Mouse (Mus musculus) heart, adult 9 months (tissue): ENCODE data around the gene Hdac4.

Source experiments
- DNase-seq, 2 experiments: peaks; one replicate each; pipeline ENCODE4 v3.0.0; 2022; ENCODE audit warnings: low spot score in 2 of 2

The Hdac4 gene

DNA sequence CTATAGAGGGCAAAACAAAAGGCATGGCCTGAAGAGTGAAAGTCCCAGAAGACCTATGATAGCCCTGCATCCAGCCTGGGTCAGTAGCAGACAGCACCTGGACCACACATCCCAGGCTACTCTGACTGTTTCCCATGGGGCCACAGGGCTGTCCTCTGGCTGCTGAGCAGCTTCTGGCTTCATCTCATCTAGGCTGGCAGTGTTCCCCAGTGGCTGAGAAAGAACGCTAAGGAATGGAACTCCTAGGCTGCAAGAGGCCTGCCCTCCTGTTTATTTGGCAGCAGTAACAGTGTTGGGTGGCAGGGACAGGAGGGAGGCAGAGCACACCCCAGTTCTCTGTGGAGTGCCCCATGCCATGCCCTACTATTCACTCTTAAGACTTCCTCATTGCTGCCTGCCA lies 228.5 kb downstream of the Hdac4 start:
- peak; percentile 16 to 29 for DNase-seq

DNA sequence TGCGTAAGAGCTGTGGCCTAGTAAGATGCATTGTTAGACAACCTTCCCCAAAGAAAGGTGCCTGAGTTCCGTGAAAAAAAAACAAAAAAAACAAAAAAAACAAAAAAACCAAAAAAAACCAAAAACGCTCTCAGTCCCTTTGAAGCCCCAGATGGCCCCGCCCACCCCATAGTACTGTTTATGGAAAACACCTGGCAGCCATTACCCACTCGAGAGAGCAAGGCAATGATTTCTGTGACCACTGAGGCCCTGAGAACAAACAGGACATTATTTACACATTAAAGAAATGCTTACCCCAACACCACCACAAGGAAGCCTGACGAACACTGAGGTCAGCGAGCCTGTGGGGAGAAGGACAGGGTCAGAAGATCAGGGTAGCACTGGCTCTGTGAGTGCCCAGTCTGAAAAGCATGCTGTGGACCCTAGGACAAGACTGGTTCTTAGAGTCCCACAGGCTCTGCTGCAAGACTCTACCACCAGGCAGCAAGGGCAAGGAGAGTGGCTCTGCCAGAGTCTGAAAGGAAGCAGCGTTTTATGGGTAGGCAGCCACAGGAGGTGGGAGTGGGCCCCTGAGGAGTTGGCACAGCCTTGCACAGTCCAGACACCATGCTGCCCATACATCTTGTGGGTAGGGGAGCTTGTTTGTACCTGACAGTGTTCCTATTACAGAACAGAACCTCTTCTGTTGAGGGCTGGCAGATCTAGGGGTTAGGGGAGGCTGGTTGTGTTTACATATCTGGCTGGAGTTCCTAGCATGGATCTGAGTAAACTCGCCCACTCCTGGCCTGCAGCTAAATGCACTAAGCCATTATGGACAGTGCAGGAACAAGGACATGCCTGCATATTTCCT lies 230.8 kb downstream of the Hdac4 start:
- DNase-seq = no peak

DNA sequence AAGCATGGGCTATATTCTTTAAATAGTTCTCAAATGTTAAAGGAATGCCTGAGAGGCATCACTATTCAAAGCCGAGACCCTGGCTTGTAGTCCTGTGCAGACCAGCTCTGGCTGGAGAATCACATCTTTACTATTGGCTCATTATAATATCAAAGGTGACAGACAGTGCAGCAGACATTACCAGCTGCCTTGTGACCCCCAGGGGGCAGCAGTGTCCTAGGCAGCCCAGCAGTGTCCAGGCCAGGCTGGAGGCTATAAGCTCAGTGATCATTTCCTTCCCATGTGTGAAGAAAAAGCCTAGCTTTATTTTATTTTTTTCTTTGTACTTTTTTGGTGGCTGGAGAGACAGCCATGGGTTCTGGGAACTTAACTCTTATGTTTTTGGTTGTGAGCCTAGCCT lies 233.2 kb downstream of the Hdac4 start:
- peak; percentile 23 to 43 for DNase-seq

GRCm38 (mm10) chr1:91961231-91961630 lies 234.3 kb downstream of the Hdac4 start:
- no peak for DNase-seq

DNA sequence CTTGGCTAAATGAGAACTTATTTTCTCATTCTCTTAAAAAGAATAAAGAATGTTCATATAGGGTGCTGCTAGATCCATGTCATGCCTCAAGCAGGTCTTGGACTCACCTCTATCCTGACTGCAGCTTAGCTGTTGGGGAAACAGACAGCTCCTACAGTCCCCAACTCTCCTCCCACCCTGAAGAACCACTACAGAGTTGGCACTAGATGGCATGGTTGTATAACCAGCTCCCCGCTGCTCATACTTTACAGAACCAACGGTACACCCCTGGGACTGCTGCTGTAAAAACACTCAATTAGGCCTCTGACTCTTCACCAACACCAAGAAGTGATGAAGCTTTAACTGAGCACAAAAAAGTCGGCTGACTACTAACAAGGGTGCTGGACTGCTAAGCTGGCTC lies 235.6 kb downstream of the Hdac4 start:
- DNase-seq = no peak

- DNase-seq = no peak
These were observed 236.5 kb downstream of the Hdac4 start for GRCm38 (mm10) chr1:91959044-91959443.

GRCm38 (mm10) chr1:91956229-91956628 lies 239.3 kb downstream of the Hdac4 start:
- DNase-seq = no peak

DNA sequence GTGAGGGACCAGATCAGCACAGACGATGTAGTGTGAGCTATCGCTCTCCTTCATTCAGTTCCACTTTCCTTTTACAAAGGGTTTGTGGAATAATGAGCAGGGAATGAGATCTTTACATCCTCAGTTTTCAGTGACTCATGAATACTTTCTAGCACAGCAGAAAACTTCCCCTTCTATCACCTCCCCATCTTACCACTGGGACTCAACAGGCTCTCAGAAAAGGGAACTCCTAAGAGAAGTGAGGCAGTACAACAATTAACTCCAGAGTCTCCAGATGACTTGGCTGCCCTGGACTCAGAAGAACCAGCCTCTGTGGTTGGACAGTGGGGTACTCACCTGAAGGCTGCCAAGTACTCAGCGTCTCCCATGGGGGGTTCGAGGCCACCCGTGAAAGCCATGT lies 240.5 kb downstream of the Hdac4 start:
- DNase-seq = no peak

DNA sequence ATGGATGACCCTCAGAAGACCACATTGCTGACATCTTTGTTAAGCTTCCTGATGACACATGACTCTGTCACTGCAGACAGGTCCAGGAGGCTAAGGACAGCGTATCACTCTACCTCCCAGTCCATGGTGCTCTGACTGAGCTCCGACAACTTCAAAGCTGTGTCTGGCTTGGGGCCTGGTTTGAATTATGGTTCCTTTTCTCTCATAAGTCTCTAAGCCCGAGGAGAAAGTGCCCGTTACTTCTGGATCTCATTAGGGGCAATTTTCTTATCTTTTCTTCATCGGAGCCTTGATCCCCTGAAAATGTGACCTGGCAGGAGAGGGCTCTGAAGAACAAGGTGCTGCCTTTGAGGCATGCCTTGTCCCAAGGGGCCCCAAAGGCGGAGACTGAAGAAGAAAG lies 242.6 kb downstream of the Hdac4 start:
- no peak for DNase-seq

DNA sequence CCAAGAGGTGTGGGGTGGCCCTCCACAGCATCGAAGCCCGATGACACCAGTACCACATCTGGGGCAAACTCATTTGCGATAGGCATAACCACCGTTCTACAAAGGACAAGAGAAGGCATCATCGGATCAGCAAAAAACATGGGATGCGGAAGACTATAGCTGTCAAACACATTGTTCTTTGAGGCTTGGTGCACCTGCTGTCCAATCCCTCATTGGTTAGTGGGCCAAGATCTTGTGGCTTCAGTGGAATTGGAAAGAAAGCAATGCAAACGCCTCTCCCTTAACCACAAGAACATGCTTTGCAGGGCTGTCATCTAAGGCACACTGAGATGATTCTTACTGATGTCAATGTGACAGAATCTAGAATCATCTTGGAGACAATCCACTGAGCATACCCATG lies 248.1 kb downstream of the Hdac4 start:
- no peak for DNase-seq

DNA sequence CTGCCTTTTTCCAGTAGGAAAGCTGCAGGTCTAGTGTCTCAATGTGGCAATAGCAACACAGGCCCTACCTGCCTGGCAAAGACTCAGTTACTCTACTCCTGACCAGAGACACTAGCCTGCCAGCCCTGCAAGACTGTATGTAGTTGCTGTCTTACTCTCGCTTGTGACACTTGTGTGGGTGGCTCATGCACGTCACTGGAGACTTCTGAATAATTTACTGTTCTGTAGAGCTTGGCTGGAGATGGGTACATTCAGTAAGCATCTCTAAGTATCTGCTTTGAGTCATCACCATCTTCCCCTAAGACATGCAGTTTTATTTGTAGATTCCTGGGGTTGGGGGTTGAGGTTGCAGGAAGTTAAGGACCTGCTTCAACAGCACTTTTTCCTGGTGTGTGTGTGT lies 252.9 kb downstream of the Hdac4 start:
- DNase-seq = no peak

- no peak for DNase-seq
These were observed 253.5 kb downstream of the Hdac4 start for GRCm38 (mm10) chr1:91942031-91942430.

GRCm38 (mm10) chr1:91941094-91941493 lies 254.4 kb downstream of the Hdac4 start:
- DNase-seq = no peak

- peak; percentile 42 to 72 for DNase-seq
These were observed 260.3 kb downstream of the Hdac4 start for GRCm38 (mm10) chr1:91935171-91935570.

DNA sequence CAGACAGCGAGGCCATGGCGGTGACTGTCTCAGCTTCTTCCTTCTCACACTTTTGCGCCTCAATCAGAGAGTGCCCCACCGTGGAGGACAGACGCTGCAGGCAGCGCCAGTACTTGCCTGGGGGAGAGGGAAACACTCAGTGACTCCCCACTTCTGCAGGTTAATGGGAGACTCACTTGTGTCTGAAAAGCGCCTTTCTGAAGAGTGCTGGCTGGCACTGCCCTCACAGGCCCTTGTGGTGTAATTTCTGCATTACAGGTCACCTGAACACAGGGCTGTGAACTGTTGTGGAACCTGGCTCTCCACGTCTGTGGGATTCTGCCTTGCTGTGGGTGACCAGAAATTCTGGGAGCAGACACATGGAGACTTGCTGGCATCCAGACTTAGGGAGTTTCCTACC lies 261.8 kb downstream of the Hdac4 start:
- no peak for DNase-seq

- no peak for DNase-seq
These were observed 263.3 kb downstream of the Hdac4 start for GRCm38 (mm10) chr1:91932221-91932620.

DNA sequence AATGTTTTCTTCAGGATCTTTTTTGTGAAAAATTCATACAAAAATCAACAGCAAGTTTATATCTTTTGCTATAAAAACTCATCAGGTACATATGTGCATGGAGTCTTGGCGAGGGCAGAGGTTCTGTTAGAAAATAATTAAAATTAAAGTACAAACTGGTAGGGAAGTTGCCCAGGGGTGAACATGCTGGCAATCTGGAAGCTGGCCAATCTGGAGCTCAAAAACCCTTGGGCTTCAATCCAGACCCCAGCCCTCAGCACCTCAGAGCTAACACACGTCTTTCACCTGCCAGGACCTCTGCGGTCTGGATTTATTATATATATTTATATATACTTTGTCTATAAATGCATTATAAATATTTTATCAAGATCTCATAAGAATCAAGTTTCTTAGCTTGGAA lies 263.7 kb downstream of the Hdac4 start:
- no peak for DNase-seq

DNA sequence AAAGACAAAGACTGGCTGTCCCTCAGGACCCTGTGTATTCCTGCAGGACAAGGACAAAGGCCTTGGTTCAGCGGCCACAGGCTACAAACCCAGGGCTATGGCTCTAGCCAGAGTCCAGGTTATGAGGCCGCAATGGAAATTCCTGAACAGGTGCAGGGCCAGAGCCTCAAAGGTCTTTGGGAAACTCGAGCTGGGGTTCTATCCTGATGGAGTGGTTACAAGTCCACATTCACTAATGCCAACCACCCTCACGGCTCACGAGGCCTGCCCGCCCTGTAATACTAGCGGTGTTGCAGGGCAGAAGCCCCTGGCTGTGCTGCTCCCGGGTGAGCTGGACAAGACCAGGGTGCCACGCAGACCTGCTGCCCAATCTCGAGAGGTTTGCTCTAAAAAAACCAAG lies 264.3 kb downstream of the Hdac4 start:
- no peak for DNase-seq

GRCm38 (mm10) chr1:91929051-91929450 lies 266.4 kb downstream of the Hdac4 start:
- DNase-seq = no peak

DNA sequence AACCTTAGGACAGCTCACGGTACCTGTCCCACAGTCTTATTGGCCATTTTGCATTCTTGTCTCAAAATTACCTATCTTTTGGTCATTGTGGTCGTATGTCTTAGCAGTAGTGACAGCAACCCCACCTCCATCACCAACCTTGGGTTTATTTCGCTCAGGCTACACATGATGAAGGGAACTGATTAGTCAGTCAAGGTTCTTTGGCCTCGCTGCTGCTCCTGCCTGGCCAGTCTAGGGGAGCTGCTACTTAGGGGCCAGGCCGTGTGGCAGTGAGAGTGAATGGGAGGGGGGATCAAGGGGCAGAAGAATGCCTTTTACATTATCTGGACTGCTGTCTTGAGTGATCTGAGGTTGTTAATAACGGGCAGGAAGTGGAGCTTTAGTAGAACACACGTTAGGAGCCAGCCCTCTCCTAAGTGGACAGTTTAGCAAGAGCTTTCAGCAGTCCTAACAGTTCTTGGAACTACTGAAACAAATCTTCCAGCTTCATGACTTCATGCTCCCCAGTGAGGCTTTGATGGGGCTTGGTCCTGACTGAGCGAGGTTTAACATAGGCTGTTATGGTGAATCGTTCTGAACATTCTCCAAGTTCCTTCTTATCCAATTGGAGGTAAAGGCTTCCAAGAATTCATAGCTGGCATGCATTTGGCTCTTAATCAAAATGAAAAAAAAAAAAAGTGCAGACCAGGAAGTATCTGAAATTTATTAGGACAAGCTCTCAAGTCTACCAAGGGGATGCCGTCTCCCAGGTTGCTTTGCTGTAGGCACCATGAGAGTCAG lies 267.8 kb downstream of the Hdac4 start:
- DNase-seq = no peak

DNA sequence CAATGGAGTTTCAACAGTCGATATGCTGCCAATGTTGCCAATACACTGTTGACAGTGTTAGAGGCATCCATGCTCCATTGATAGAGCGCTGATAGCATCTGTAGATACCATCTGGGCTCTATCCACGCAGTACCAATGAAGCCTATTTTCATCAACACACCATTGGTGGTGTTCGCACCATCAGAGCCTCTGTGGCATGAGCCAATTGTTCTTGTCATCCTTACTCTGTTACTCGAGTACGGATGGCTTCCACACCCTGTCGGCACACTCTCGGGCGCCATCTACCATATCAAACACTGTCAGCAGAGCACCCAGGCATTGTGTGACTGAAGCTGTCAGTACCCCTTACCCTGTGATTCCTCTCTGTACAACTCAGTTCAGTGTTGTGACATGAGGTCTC lies 271.9 kb downstream of the Hdac4 start:
- DNase-seq = no peak

DNA sequence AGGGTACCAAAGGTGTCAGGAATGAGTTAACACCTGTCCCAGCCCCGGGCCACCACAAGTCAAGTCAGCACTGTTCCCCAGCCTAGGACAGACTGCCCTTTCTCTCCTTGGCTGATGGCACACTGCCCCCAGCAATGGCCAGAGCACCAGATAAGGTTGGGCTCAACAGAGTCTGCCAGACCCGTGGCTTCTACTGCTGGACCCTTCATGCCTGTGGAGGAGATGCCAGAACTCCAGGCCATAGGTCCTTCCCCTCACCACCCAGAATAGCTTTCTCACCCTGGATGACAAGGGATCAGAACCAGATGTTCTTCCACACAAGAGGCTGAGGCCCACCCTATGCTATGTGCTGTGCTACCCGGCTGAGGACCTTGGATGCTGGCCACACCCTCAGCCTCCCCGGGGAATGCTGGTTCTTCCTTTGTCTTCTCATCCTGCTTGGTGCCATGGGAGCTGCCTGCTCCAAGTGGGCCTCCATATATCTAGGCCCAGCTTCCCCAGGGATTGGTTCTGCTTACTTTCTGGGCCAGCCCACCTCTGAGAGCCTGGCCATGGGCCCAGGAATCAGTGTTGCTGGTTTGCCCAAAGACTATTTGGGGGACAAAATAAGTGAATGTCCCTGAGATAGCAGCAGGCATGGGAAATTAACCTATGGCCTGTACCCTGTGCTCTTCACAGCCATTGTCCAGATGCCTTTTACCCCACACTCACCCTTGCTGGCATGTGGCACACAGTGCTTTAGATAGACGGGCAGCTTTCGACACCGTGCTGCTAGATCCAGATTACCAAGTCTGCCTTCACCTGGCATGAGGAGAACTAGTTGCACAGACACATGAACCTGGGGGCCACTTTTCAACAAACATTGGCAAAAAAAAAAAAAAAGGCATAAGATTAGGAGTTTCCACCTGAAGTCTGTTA lies 273.0 kb downstream of the Hdac4 start:
- peak; percentile 74 to 76 for DNase-seq
